Mouse (Mus musculus): ENCODE data around the gene Sort1.

GRCm38 (mm10) chr3:108372691-108373090 is 88.8 kb downstream of the Sort1 start:
- TF ChIP-seq POLR2A (IDR thresholded peaks at IDR 0.05; ENCODE audit: control insufficient read depth, extremely low read depth, insufficient read depth, low read length, poor library complexity), result no peak
- no peak for TF ChIP-seq CTCF (IDR thresholded peaks at IDR 0.05; ENCODE audit: borderline replicate concordance, control insufficient read depth, extremely low read depth, insufficient read depth, low read length, poor library complexity)

Data from thymus, adult 2 months (tissue).